Mouse (Mus musculus) mouse embryonic stem cell (cell line): ENCODE data around the gene Wnt7b.

ENCODE experiments used
- in situ Hi-C, 2 experiments: fragments of 300-500 bp; cut with MboI; formaldehyde crosslinking; loops; 1 replicate in 1 of 2; 3 replicates in 1 of 2; pipeline ENCODE4 v1.14.3; 2019 to 2020; ENCODE audit warnings: low sequenced_read_pairs in 2 of 2, low pct_unique_long_range_greater_than_20kb in 1 of 2, mixed read lengths in 1 of 2; ENCODE audit not compliant: unreplicated experiment in 1 of 2

Gene Wnt7b

GRCm38 (mm10) chr15:85582356-85582910 is at the start of gene Wnt7b:
Wnt7b (minus strand) TSS chr15:85582473.
- in situ Hi-C loops, result loop anchor here (5.0 to 10.0 kb wide), 5 partner anchors 78 to 308 kb away; partner anchors contain the start of gene 7530416G11Rik (in 1 of the 2)

- in situ Hi-C loops, result no loop called here
These were observed 49.3 kb upstream of the Wnt7b start for GRCm38 (mm10) chr15:85631591-85631990.

GRCm38 (mm10) chr15:85629924-85630545 is 47.8 kb upstream of the Wnt7b start:
- in situ Hi-C loops, result no loop called here

- in situ Hi-C loops, result no loop called here
These were observed 43.5 kb upstream of the Wnt7b start for GRCm38 (mm10) chr15:85625666-85626279.

- in situ Hi-C loops, result loop anchor here in 1 of 2 experiments (25.0 kb wide), 1 partner anchor 240 kb away; the partner anchor contains the start of gene Gtse1
These were observed 39.9 kb upstream of the Wnt7b start for GRCm38 (mm10) chr15:85622213-85622612.

- in situ Hi-C loops, result loop anchor here in 1 of 2 experiments (25.0 kb wide), 1 partner anchor 247 kb away; the partner anchor contains the start of gene Gtse1
These were observed 33.3 kb upstream of the Wnt7b start for GRCm38 (mm10) chr15:85615537-85616100.

GRCm38 (mm10) chr15:85615075-85615474 is 32.8 kb upstream of the Wnt7b start:
- in situ Hi-C loops, result loop anchor here in 1 of 2 experiments (25.0 kb wide), 1 partner anchor 247 kb away; the partner anchor contains the start of gene Gtse1

- in situ Hi-C loops, result loop anchor here (5.0 to 25.0 kb wide), 2 partner anchors 94 to 249 kb away; partner anchors contain the start of gene Gtse1 (in 1 of the 2)
These were observed 31.3 kb upstream of the Wnt7b start for GRCm38 (mm10) chr15:85613358-85614266.

GRCm38 (mm10) chr15:85612660-85613357 is 30.5 kb upstream of the Wnt7b start:
- in situ Hi-C loops, result loop anchor here (5.0 to 25.0 kb wide), 2 partner anchors 94 to 249 kb away; partner anchors contain the start of gene Gtse1 (in 1 of the 2)

- in situ Hi-C loops, result loop anchor here (5.0 to 25.0 kb wide), 2 partner anchors 95 to 250 kb away; partner anchors contain the start of gene Gtse1 (in 1 of the 2)
These were observed 29.6 kb upstream of the Wnt7b start for GRCm38 (mm10) chr15:85611701-85612520.

- in situ Hi-C loops, result loop anchor here (5.0 to 25.0 kb wide), 2 partner anchors 97 to 252 kb away; partner anchors contain the start of gene Gtse1 (in 1 of the 2)
These were observed 28.4 kb upstream of the Wnt7b start for GRCm38 (mm10) chr15:85610618-85611218.

- in situ Hi-C loops, result loop anchor here (5.0 to 25.0 kb wide), 2 partner anchors 97 to 252 kb away; partner anchors contain the start of gene Gtse1 (in 1 of the 2)
These were observed 27.8 kb upstream of the Wnt7b start for GRCm38 (mm10) chr15:85610120-85610519.

- in situ Hi-C loops, result loop anchor here (5.0 to 25.0 kb wide), 3 partner anchors 93 to 253 kb away; partner anchors contain the start of gene Gtse1 (in 1 of the 2)
These were observed 27.2 kb upstream of the Wnt7b start for GRCm38 (mm10) chr15:85609266-85610004.

GRCm38 (mm10) chr15:85605962-85606610 is 23.8 kb upstream of the Wnt7b start:
- in situ Hi-C loops, result loop anchor here in 1 of 2 experiments (5.0 to 25.0 kb wide), 2 partner anchors 96 to 256 kb away; partner anchors contain the start of gene Gtse1

- in situ Hi-C loops, result loop anchor here in 1 of 2 experiments (5.0 to 25.0 kb wide), 2 partner anchors 97 to 257 kb away; partner anchors contain the start of gene Gtse1
These were observed 22.7 kb upstream of the Wnt7b start for GRCm38 (mm10) chr15:85604938-85605337.
